Mouse (Mus musculus): ENCODE results near the gene Gm28079.
"Not testable (repeated sequence)": the region's sequence is repeated elsewhere in the genome, so short reads cannot be mapped to it uniquely, and the experiment has no call there.

DNA sequence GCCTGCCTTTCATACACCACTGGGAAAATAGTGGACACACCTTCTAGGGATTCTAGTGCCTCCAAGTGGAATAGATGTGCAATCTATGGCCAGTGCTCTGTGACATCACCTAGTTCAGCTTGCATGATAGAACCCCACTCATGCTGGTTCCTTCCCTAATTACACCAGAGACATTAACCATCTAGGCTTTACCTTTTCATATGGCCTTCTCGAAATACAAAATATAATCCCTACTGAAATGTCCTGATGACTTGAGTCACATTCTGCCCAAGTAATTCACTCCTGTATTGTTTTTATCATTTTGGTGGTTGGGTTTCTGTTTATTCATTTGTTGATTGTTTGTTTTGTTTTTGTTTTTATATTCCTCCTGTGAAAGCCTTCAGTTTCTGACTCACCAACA, at the start of gene Gm28079:
- TF ChIP-seq CTCF (IDR thresholded peaks at IDR 0.05; ENCODE audit: low read depth, low read length); POLR2A (IDR thresholded peaks at IDR 0.05; ENCODE audit: borderline replicate concordance, low read depth, low read length): not testable (repeated sequence)

All from bone marrow macrophage, adult 2 months (primary cell).